Mouse (Mus musculus): ENCODE measurements around the gene Slc25a13. TPM values are rescaled to one million over a fixed set of nuclear protein-coding genes. Genes with fewer than 3 reads are reported as not detected.

Gene Slc25a13
- total RNA-seq, 2 experiments from 2014 or later, result 144 to 147 TPM

GRCm38 (mm10) chr6:6168566-6169134 lies 48.3 kb downstream of the Slc25a13 start:
- DNase-seq, result no peak

GRCm38 (mm10) chr6:6167339-6168126 lies 49.4 kb downstream of the Slc25a13 start:
- no peak for DNase-seq

DNA sequence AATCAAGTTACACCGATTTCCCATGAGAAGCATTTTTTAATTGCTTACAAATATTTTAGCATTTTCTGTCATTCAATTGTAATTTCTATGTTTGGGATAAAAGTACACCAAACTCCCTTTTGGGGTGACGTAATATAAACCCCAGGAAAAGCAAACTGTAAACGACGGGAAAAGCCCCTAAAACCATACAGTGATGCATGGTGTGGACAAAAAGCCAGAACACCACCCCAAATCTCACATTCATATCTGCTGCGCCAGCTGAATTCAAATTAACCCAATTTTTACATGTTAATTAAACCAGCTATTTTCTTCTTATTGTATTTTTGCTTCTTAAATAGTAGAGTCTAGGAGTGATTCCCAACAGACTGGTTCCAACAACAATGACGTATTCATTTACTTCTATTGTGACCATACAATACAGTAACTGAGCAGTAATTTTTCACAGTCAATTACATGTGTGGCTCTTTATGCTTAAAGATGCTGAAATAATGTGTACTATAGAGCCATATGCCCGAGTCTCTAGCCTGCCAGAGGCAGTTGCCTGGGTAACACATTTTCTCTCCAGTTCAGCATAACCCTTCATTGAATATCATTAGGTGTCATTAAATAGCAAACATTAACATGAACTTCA lies 53.9 kb downstream of the Slc25a13 start:
- no peak for DNase-seq

DNA sequence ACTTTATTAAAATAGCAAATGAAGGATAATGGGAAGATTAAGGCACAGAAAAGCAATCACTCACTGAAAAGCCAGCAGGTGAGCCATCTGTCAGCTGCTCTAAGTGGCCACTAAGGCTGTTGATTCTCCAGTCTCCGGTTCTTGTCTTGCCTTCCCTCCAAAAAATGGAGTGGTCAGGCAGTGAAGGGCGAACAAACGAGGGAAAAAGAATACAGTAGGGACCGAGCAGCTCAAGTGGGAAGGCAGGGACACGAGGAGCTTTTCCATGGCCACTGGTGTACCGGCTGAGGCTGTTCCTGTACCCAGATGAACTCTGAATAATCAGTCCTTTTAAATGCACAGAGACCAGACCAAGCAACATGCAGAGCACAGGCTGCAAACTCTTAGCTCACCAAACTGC lies 54.8 kb downstream of the Slc25a13 start:
- DNase-seq, result no peak

GRCm38 (mm10) chr6:6160645-6161426 lies 56.1 kb downstream of the Slc25a13 start:
- DNase-seq, result peak; percentile 57 to 63

DNA sequence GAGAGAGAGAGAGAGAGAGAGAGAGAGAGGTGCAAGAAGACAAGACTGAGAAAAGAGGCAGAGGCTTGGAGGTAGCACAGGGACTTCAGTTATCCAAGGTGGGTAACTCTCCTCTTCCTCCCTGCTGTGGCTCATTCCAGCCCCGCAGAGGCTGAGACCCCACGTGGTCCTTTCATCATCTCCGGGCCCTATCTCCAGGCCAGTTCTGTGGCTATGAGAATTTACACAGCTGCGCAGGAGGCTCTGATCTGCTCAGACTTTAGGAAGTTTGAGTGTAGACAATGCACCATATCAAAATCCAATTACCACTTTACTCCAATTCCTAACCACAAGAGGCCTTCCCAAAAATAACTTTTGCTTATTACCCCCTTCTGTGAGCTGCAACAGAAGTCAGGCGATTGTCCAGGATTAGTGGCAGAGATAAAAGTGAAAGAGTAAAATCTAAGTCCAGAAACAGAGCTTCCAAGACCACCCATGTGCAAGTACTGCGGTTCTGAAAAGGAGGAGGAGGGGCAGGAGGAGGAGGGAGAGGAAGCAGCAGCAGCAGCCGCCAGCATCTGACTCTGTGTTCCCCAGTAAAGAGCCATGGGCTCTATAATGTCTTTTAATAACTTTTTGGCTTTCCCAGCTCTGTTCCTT lies 57.6 kb downstream of the Slc25a13 start:
- DNase-seq, result no peak

GRCm38 (mm10) chr6:6153426-6153825 lies 63.5 kb downstream of the Slc25a13 start:
- DNase-seq, result peak in 1 of 2 experiments; percentile 19

DNA sequence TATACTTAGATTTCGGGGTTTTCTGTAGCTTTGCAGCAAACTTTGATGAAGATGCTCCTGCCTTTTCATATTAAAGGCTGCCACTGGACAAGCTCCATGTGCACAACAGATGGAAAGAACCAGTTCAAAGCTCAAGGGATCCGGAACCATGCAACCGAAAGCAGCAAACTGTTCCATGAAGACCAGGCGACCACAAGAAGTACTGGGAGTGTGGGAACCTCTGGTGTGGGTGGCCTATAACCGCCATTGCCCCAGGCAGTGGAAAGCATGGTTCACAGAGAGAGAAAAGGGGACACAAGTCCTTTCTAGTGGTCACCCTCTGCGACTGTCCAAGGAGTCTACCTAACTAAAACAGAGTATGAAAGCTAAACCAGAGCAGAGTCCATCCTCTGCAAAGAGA lies 66.2 kb downstream of the Slc25a13 start:
- no peak for DNase-seq

- no peak for DNase-seq
These were observed 67.2 kb downstream of the Slc25a13 start for GRCm38 (mm10) chr6:6149751-6150150.

DNA sequence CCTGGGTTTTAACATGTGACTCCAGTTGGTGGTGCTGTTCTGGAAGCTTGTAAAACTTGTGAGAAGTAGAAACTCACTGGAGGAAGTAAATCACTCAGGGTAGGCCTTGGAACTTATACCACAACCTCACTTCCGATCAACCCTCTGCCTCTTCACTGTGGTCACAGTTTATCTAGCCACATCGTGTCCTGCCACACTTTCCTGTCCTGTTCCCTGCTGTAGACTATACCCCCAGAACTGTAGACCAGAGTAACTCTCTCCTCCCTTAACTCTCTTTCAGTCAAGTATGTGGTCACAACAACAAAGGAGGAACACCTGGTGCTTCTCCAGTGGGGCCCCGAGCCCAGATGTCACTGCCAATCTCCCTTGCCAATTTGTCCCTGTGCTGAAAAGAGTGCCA lies 67.6 kb downstream of the Slc25a13 start:
- no peak for DNase-seq

DNA sequence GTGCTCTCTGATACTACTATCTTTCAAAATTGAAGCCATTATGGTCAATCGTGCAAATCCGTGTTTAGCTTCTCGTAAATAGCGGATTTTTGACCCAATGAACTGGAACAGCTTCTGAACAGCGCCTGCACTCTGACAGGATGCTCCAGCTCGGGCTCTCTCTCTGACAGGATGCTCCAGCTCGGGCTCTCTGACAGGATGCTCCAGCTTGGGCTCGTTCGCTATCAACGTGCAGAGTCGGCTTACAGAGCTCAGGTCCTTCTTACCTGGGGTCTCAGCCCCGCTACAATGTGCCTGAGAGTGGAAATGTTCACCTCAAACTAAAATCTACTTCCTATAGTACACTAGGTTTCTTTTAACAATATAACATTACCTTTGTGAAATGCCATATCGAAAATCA lies 71.6 kb downstream of the Slc25a13 start:
- no peak for DNase-seq

DNA sequence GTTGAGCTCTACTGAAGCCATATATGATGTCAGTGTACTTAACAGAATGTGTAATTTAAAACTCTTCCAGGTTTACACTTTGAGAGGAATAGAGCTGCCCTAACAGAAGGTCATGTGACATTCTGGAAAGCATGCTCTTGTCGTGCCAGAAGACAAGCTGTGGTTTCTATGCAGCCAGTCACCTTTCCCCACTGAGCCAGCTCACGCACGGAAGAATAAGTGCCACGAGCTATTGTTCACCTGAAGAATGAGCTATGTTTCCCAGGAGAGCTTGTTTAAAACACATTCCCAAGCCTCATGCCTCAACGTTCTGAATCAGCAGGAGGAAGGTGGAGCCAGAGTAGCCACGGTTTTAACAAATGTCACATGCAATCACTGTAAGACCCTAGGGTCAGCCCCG lies 73.4 kb downstream of the Slc25a13 start:
- no peak for DNase-seq

- no peak for DNase-seq
These were observed 76.6 kb downstream of the Slc25a13 start for GRCm38 (mm10) chr6:6140370-6140769.

- DNase-seq, result no peak
These were observed 77.9 kb downstream of the Slc25a13 start for GRCm38 (mm10) chr6:6139061-6139460.

GRCm38 (mm10) chr6:6136812-6137211 lies 80.2 kb downstream of the Slc25a13 start:
- DNase-seq, result no peak

- no peak for DNase-seq
These were observed 82.0 kb downstream of the Slc25a13 start for GRCm38 (mm10) chr6:6134935-6135334.

DNA sequence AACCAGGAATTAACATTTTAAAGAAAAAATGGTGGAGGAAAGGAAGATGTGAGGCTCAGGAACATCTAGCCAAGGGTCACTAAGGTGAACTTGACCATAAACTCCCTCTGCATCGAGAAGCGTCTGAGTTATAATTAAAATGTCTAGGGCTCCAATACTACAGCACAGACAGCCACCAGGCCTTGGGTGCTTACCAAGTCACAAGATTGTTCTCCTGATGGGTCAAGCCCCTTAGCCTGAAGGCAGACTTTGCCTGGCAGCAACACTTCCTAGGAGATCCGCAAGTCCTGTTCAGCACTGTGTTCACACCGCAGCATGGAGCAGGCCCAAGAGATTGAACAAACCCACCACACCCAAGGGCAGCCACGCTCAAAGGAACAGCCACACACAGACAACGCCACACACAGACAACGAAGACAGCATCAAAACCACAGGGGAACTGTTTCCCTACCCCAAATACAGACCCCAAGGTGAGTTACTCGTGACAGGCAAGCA lies 83.4 kb downstream of the Slc25a13 start:
- DNase-seq, result peak; percentile 52

DNA sequence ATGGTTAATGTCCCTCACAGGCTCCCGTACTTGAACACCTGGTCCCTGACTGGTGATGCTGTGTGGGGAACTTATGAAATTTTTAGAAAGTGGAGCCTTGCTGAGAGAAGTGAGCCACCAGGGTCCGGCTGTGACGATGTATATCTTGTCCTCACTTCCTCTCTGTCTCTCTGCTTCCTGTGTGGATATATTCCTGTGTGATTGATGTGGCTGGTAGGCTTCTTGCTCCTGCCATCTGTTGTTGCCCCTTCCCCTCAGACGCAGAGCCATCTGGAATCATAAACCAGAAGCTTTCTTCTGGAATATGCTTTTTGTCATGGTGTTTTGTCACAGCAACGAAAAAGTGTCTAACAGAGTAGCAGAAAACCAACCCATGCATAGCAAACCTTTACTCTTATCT lies 84.9 kb downstream of the Slc25a13 start:
- no peak for DNase-seq

- no peak for DNase-seq
These were observed 91.4 kb downstream of the Slc25a13 start for GRCm38 (mm10) chr6:6125620-6126019.

DNA sequence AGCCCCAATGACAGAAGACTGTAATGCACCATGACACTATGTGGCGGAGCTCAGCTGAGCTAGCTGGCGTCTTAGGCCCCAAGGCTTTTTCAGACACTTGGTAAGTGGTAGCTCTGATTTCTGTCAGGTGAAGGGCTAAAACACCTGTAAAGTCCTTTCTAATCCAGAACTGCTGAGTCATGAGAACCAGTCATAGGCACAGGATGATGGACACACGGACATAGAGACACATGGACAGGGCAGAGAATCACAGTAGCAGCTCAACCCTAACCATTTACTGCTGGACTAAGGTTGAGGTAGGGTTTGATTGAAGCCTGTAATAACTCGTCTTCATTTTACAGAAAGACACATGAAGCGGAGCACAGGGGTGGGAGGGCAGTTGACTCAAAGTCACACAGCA lies 95.1 kb downstream of the Slc25a13 start:
- DNase-seq, result no peak

GRCm38 (mm10) chr6:6120841-6121240 lies 96.1 kb downstream of the Slc25a13 start:
- no peak for DNase-seq

DNA sequence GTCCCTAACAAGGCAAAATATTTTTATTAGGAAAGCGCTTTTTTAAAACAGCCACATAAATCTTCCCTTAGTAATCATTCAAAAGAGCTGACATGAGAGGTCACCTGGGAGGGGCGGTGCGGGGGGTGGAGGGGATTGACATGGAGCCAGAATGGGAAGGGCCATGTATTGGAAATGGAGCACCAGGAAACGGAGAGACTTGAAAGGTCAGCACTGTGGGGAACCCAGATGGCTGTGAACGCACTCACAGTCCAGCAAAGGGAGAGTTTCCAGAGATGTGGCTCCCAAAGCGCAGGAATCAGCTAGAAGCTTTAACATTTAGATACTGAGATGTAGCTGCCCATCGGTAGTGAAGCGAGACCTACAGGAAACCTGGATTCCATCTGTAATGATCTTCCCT lies 101.2 kb downstream of the Slc25a13 start:
- DNase-seq, result no peak
